Mouse (Mus musculus) frontal cortex, postnatal 36 days (tissue): ENCODE results near the gene Gm29666.
"Not testable (repeated sequence)": the region's sequence is repeated elsewhere in the genome, so short reads cannot be mapped to it uniquely, and the experiment has no call there.

ENCODE experiments used
- DNase-seq, 2 experiments: peaks; one replicate each; pipeline ENCODE4 v3.0.0; 2022; ENCODE audit warnings: low spot score in 2 of 2

Gene Gm29666

DNA sequence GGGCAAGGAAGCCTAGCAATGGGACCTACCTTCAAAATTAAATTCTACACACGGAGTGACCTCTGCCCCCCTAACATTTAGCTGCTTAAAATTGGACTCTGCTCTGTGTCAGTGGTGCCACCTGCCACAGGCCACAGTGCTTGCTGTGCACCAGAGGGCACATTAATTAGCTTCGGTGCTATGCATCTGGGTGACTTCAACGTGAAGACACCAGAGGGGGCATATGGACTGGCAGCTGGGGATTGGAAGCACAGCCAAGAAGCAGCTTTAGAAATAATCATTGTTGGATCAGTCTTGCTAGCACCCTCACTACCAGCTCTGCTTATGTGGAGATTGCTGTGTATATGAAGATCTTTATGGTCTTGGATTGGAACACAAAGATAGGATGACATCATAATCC lies 6.6 kb downstream of the Gm29666 start:
- no peak for DNase-seq

DNA sequence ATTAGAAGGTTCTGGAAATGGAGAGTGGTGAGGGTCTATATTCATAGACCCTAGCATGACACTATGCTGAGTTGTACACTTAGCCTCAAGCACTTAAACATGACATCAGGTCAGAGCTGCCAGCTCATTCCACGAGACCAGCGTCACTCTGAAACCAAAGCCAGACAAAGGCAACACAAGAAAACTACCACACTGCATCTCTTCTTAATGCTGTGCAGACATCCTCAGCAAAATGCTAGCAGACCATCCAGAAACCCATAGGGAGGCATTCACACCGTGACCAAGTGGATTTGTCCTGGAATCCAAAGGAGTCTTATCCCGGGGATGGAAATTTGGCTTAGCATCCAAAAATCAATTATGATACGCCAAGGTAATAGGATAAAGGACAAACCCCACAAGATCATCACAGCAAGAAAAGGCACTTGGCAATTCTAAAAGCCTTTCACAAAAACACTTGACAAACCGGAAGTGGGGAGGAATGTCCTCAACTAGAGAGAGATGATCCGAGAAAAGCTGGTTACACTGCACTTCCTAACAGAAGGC lies 15.9 kb downstream of the Gm29666 start:
- no peak for DNase-seq

DNA sequence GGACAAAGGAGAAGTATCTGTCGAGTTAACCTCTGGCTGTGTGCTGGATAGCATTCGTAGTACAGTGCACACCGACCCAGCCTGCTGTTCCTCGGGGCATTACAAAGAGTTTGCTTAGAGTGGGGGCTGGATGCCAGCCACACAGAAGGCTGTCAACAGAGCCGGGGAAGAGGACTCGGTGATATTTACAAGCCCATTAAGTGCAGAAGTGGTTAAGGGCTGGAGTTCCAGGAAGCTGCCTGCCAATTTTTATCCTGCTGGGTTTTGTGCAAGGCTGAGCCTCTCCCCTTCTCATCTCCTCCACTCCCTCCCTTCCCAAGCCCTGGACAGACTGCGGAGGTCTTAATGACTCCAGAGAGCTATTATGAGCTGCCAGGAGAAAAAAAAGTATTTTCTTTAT lies 21.8 kb downstream of the Gm29666 start:
- no peak for DNase-seq

GRCm38 (mm10) chr15:84896664-84897063 lies 23.2 kb downstream of the Gm29666 start:
- no peak for DNase-seq

DNA sequence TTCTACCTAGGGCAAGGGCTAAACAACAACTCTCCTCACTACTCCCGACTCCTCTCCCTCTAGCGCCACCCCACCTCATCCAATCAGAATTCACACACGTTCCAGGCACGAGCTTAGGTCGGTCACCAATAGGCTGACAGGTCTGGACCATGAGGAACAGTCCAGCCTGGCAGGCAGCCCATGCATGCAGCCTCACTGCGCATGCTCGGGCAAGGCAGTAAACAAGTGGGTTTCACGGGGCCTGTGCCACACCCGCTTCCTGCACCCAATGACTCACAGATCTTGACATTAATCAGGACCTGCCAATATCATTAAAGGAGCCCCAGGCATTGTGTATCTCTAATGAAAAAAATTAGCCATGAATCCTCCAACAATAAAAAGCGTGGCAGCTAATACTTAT lies 23.6 kb downstream of the Gm29666 start:
- DNase-seq, result not testable (repeated sequence)

DNA sequence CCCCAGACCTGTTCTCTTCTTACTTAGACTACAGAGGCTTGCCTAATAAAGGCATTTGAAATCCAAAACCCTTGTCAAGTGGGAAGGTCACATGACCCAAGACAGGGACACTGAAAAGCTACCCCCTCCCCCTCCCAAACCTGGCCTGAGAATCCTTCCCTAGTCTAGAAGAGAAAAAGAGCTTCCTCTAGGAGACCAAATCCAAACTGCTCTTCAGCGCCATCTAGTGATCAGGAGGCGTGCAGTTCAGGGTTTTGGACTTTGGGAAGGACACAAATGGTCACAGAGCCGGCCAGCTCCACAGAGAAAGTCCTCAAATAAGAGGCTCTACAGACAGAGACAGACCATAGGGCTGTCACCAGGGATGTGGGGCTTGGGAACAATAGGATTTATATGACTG lies 28.2 kb downstream of the Gm29666 start:
- peak; percentile 60 to 80 for DNase-seq

DNA sequence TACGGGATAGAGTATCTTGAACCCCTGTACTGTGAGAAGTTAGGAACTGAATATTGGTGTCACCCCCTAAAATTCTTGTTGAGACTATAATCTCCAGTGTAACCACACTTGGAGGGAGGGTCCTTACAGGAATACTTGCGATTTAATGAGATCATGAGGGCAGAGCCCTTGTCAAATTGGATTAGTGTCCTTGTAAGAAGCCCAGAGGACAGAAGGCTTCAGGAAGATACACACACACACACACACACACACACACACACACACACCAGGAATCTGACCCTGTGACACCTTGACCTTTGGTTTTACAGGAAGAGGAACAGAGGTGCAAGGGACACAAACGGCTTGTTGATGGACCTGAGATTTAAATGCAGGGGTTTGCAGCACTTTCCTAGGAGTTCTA lies 28.6 kb downstream of the Gm29666 start:
- DNase-seq, result no peak

DNA sequence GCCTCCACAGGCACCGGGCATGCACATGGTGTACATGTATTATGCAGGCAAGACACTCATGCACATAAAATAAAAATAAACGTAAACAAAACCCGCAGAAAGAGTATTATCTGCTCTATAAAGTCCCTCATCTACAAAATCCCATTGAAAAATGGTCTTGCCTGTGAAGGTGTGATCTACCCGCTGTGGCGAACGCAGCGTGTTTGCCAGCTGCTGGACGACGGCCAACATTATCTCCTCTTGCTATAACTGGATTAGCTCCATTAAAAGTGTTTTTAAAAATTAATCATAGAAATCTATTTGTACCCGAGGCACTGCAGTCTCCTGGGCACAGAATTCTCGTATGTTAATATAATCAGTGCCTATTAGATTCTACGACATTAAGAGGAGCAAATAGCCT lies 31.8 kb downstream of the Gm29666 start:
- no peak for DNase-seq

- DNase-seq, result peak; percentile 73 to 79
These were observed 42.6 kb downstream of the Gm29666 start for GRCm38 (mm10) chr15:84877029-84877815.

GRCm38 (mm10) chr15:84873867-84874266 lies 46.0 kb downstream of the Gm29666 start:
- DNase-seq, result peak; percentile 49 to 73

DNA sequence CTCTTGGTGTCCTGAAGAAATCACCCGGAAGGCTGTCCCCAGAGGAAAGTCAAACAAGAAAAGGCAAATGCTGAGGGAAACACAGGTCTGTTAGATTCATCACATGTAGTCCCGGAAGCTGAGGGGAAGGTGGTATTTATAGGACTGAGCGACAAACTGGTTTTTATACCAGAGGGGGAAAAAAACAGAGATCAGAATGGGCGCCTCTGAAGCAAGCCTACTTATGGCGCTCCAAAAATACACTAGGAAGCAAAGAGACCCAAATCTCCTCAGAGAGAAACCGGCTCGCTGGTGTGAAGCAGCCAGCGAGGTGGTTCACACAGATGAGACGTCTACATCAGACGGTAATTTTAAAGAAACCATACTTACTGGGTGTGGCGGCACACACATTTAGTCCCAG lies 46.8 kb downstream of the Gm29666 start:
- DNase-seq, result peak in 1 of 2 experiments; percentile 46

DNA sequence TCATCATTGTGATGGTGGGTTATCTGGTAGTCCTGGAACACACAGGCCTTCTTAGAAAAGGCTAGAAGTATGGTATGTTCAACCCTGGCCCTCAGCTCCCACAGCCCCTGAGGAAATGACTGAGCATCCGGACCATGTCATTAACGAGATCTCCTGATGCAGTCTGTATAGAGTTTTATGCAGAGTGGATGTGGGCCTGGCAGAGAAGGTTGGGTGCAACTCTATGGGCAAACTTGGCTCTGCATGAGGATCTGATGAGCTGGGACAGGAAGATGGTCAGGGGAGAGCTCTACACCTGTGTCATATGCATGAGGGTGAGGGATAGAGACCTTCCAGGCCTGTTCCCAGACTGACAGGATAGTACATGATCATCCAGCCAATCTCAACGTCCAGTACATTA lies 48.0 kb downstream of the Gm29666 start:
- no peak for DNase-seq

DNA sequence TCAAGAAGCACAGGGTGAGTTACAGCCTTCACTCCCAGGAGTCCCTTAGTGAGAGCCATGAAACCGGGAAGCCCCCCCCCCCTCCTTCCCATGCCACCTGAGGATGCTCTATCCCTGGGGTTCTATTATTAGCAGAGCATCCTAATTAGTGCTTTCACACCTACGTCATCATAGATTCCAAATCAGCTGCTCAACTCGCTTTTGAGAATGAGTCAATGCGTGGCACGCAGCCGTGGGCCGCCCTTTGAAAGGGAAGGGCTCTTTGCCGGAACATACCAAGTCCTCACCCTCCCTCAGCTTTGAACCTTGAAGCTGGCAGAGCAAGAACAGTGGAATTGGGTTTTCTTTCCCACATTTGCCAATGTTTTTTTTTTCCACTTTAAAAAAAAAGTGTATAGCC lies 57.9 kb downstream of the Gm29666 start:
- DNase-seq, result peak in 1 of 2 experiments; percentile 27
